Mouse (Mus musculus) olfactory bulb, adult 2 months (tissue): Measurements from ENCODE around the gene 1700014D04Rik.
"Not testable (repeated sequence)": the region's sequence is repeated elsewhere in the genome, so short reads cannot be mapped to it uniquely, and the experiment has no call there.

ENCODE experiments used
- CTCF ChIP-seq: fragments of 200-500 bp; IDR thresholded peaks from 2 replicates; pipeline ENCODE4 v1.5.1; 2012; ENCODE audit warnings: low read depth, mild to moderate bottlenecking, low read length, moderate library complexity; ENCODE audit not compliant: insufficient read depth
- POLR2A ChIP-seq: fragments of 200-500 bp; IDR thresholded peaks from 2 replicates; pipeline ENCODE4 v1.6.1; 2012; ENCODE audit warnings: mild to moderate bottlenecking, low read depth, low read length, moderate library complexity; ENCODE audit not compliant: insufficient read depth

DNA sequence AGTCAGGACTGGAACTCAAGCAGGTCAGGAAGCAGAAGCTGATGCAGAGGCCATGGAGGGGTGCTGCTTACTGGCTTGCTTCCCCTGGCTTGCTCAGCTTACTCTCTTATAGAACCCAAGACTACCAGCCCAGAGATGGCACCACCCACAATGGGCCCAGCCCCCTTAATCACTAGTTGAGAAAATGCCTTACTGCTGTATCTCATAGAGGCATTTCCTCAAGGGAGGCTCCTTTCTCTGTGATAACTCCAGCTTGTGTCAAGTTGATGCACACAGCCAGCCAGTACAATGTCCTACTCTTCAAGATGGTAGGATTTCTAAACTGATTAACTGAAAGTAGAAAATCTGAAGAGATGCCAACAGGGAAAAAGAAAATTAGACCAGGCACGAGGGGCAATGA lies 24.5 kb downstream of the 1700014D04Rik start:
- TF ChIP-seq CTCF, POLR2A: not testable (repeated sequence)
